Mouse (Mus musculus) neural tube, embryonic 13.5 days (tissue): ENCODE results near the gene Thap7. TPM values are rescaled to one million over a fixed set of nuclear protein-coding genes. Genes with fewer than 3 reads are reported as not detected.
A peak's percentile ranks its signal among the peaks of the same experiment; 100 is the strongest.
"Not testable (repeated sequence)": the region's sequence is repeated elsewhere in the genome, so short reads cannot be mapped to it uniquely, and the experiment has no call there.

Source experiments
- ATAC-seq: fragments of 200-750 bp; cut with Nextera tagmentation; 2 replicates; pipeline ENCODE4 v1.8.0; 2017; ENCODE audit warnings: low read depth, mild to moderate bottlenecking, moderate TSS enrichment, moderate library complexity
- H3K27ac ChIP-seq: fragments of 300-500 bp; sonication (generic); replicated peaks from 2 replicates; pipeline ENCODE4 v1.5.1; 2015; ENCODE audit warnings: moderate library complexity, mild to moderate bottlenecking, inconsistent platforms
- H3K27me3 ChIP-seq: fragments of 300-500 bp; sonication (generic); 2 replicates; pipeline ENCODE4 v1.6.1; 2015; ENCODE audit warnings: mild to moderate bottlenecking, inconsistent platforms
- H3K36me3 ChIP-seq: fragments of 300-500 bp; sonication (generic); 2 replicates; pipeline ENCODE4 v1.6.1; 2015; ENCODE audit warnings: mild to moderate bottlenecking, inconsistent platforms
- H3K4me1 ChIP-seq: fragments of 300-500 bp; sonication (generic); replicated peaks from 2 replicates; pipeline ENCODE4 v1.6.1; 2015; ENCODE audit warnings: inconsistent platforms
- H3K4me2 ChIP-seq: fragments of 300-500 bp; sonication (generic); 2 replicates; pipeline ENCODE4 v1.6.1; 2015; ENCODE audit warnings: inconsistent platforms, mild to moderate bottlenecking, moderate library complexity
- H3K4me3 ChIP-seq: fragments of 300-500 bp; sonication (generic); 2 replicates; pipeline ENCODE4 v1.5.1; 2015; ENCODE audit warnings: mild to moderate bottlenecking, inconsistent platforms
- H3K9ac ChIP-seq: fragments of 300-500 bp; sonication (generic); 2 replicates; pipeline ENCODE4 v1.6.1; 2015; ENCODE audit warnings: moderate library complexity, mild to moderate bottlenecking, inconsistent platforms
- H3K9me3 ChIP-seq: fragments of 300-500 bp; sonication (generic); 2 replicates; pipeline ENCODE4 v1.6.1; 2016; ENCODE audit warnings: inconsistent platforms
- WGBS: fragments of 180-500 bp; shearing (Covaris S2); methylation state at CpG from one replicate; pipeline ENCODE4 v1.1.7; 2015; 5-methylcytosine and 5-hydroxymethylcytosine counted together
- polyA plus RNA-seq: library from polyadenylated mRNA; unstranded; fragments of >200 nt; fragmentation: Nextera tagmentation; extraction: Ambion mirVana; gene quantifications from 2 replicates; pipeline ENCODE4 v1.2.1, GENCODE M21; 2015

The Thap7 gene
- polyA plus RNA-seq, 1 experiment from 2014 or later = 69.9 TPM

DNA sequence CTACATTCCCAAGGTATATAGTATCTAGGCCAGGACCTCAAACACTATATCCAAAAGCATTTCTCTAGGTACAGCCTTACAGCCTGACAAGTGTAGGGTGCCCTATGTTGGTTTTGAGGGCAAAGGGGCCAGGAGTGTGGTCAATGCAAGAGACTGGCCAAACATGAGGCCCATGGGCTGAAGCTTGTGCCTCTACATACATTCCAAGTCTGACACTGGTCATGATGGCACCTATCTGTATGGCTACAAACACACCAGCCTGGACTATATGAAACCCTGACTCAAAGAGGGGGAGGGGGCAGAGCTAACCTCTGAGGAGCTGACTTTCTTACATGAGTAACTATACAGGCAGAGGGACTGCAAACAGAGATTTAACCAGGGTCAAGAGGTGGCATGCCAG, 3.3 kb downstream of the Thap7 start:
- Histone ChIP-seq H3K27me3 (no peaks in the 10 kb centered on the region), H3K4me3 (no peak overlapping the region), H3K9me3 (no peaks in the 10 kb centered on the region), H3K27ac (no peak overlapping the region), H3K36me3 (peaks cover 63% of the 10 kb centered on the region), H3K9ac (no peak overlapping the region), H3K4me1 (peaks cover 27% of the 10 kb centered on the region), H3K4me2 (no peak overlapping the region)
- ATAC-seq = no peak

DNA sequence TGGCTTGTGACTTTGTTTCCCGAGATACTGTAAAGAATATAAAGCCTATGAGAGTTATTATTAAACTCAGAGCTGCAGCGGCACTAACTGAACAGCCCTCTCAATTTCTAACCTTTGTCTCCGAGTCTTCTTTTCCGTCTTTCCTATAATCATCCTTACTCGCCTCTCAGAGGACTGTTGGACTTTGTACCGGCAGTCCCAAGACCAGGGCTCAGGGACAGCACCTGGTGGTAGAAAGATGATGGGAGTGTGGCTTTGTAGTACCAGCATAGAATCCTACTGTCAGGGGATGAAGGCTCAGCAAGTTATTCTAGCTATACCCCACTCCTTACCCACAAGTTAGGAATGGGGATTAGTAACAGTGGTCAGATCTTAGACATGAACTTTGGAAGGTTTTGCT, 4.7 kb downstream of the Thap7 start:
- no peak overlapping the region for H3K9ac ChIP-seq
- H3K36me3 ChIP-seq = peaks cover 77% of the 10 kb centered on the region
- no peak overlapping the region for H3K4me2 ChIP-seq
- WGBS = 91% methylated on average over 6 of the region's 6 CpGs
- no peak overlapping the region for H3K27ac ChIP-seq
- H3K4me1 ChIP-seq = peaks cover 16% of the 10 kb centered on the region
- H3K27me3 ChIP-seq = no peaks in the 10 kb centered on the region
- ATAC-seq = no peak
- H3K4me3 ChIP-seq = no peak overlapping the region
- no peaks in the 10 kb centered on the region for H3K9me3 ChIP-seq

DNA sequence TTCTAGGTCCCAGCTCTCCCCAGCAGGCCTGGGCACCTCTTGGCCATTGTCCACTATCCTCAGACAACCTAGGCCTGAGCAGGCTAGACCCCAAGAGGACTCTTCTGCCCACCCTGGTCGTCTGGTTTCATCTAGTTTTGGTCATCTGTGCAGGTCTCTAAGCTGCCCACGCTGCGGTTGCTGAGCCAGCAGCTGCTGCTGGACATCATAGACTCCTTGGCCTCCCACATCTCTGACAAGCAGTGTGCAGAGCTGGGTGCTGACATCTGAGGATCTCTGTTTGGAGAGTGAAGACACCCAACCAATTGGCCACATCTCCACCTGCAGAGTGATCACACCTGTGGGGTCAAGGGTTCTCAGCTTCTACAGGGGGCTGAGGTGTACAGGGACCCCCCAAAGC, 5.4 kb downstream of the Thap7 start:
- no peak overlapping the region for H3K27ac ChIP-seq
- no peak for ATAC-seq
- no peaks in the 10 kb centered on the region for H3K27me3 ChIP-seq
- no peak overlapping the region for H3K4me2 ChIP-seq
- H3K36me3 ChIP-seq = peaks cover 84% of the 10 kb centered on the region
- 87% methylated on average over 3 of the region's 3 CpGs for WGBS
- no peak overlapping the region for H3K9ac ChIP-seq
- no peak overlapping the region for H3K4me3 ChIP-seq
- peaks cover 16% of the 10 kb centered on the region for H3K4me1 ChIP-seq
- no peaks in the 10 kb centered on the region for H3K9me3 ChIP-seq

DNA sequence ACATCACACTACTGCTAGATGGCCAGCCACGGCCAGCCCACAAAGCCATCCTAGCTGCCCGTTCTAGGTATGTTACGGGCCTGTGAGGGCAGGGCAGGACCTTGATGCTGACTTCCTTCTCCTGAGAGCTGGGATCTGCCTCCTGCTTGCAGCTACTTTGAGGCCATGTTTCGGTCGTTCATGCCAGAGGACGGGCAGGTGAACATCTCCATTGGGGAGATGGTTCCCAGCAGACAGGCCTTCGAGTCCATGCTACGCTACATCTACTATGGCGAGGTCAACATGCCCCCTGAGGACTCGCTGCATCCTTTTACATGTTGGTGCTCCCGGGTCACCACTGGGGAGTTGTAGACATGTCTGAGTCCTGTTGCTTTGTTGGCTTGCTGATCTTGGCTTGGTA, 6.8 kb downstream of the Thap7 start:
- H3K4me2 ChIP-seq = no peak overlapping the region
- H3K27me3 ChIP-seq = no peaks in the 10 kb centered on the region
- no peaks in the 10 kb centered on the region for H3K9me3 ChIP-seq
- ATAC-seq = no peak
- H3K9ac ChIP-seq = no peak overlapping the region
- peaks cover 5% of the 10 kb centered on the region for H3K4me1 ChIP-seq
- peaks cover 98% of the 10 kb centered on the region for H3K36me3 ChIP-seq
- no peak overlapping the region for H3K27ac ChIP-seq
- WGBS = 89% methylated on average over 11 of the region's 11 CpGs
- H3K4me3 ChIP-seq = no peak overlapping the region

DNA sequence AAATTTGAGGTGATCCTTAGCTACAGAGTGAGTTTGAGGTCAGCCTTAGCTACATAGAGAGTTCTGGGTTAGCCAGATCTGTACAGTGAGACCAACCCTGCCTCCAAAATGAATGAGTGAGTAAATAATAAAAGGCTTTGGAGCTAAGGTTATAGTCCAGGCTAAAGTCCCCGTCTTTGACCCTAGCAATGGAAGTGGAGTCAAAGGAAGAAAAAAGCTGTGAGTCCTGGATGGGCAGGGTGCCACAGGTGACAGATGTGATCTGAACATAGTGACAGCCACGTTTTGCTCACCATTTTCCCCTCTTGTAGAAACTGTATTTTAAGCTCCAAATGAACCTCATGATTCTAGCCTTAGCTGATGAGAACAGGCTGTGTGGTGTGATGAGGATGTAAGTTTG, 12.0 kb downstream of the Thap7 start:
- Histone ChIP-seq H3K27me3 (no peaks in the 10 kb centered on the region), H3K9ac (no peak overlapping the region), H3K36me3 (peaks cover 98% of the 10 kb centered on the region), H3K9me3 (no peaks in the 10 kb centered on the region), H3K4me3 (no peak overlapping the region), H3K4me1 (no peaks in the 10 kb centered on the region), H3K27ac (no peak overlapping the region), H3K4me2 (no peak overlapping the region)
- WGBS = 88% methylated on average over 2 of the region's 2 CpGs
- no peak for ATAC-seq

DNA sequence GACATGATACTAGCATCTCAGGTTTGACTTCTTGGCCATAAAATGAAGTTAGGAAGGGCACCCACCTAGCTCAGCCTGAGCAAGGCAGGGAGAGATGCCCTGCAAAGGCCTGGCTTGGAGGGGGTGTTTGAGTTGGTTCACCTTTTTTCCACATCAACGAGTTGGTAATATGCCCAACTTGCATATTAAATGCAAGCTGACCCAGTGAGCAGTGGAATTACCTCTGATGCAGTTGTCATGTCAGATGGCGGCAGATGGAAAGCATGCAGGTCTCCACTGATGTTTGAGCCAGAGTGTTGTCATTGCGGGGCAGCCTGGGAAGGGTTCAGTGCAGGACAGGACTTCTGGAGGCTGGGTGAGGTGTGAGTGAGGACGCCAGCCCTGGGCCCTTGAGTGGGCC, 19.5 kb downstream of the Thap7 start:
- Histone ChIP-seq H3K36me3 (peaks cover 52% of the 10 kb centered on the region), H3K4me2 (no peak overlapping the region), H3K27me3 (no peaks in the 10 kb centered on the region), H3K9ac (no peak overlapping the region), H3K27ac (no peak overlapping the region), H3K4me1 (peaks cover 19% of the 10 kb centered on the region), H3K9me3 (no peaks in the 10 kb centered on the region), H3K4me3 (no peak overlapping the region)
- ATAC-seq = no peak
- WGBS = 96% methylated on average over 4 of the region's 4 CpGs

DNA sequence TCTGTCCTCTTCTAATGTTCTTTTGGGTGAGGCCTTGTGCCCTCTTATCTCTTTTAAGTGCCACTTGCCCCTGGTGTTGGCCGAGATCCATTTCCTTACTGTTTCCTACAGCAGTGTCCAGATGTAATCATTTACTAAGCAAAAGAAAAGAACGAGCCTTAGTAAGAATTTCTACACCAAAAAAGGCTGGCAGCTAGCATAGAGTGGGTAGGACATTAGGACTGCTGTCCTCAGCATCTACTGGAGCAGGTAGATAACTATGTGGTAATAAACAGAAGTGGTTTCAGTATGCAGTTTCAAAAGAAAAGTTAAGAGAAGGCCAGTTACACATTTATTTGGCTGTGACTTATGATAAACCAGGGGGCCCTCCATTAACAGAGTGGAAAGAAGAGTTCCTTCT, 20.2 kb downstream of the Thap7 start:
- Histone ChIP-seq H3K9me3 (no peaks in the 10 kb centered on the region), H3K9ac (0 out of 2 replicates have a peak overlapping the region, but pooled peaks have one; percentile 2), H3K4me3 (no peak overlapping the region), H3K4me1 (peaks cover 19% of the 10 kb centered on the region), H3K27me3 (no peaks in the 10 kb centered on the region), H3K4me2 (0 out of 2 replicates have a peak overlapping the region, but pooled peaks have one; percentile 86), H3K36me3 (peaks cover 44% of the 10 kb centered on the region), H3K27ac (no peak overlapping the region)
- no peak for ATAC-seq
- WGBS = 95% methylated on average over 2 of the region's 2 CpGs

DNA sequence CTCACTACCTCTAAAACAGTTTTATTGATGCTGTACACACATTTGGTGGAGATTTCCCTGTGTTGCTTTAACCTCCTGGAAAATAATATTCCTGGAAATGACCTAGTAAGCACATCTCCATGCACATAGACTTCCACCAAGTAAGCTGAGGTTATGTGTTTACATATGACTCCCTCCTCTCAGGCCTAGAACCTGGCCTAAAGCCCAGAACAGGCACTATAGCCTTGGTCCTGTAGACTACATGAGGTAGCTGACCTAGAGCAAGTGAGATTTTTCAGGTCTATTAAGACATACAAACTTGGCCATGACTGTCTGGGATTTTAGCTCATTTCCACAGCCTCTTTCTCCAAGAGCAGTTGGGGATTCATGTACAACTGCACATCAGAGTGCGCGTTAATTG, 20.8 kb downstream of the Thap7 start:
- Histone ChIP-seq H3K4me3 (peak overlapping the region; percentile 87), H3K9ac (peak overlapping the region; percentile 88), H3K4me1 (peaks cover 19% of the 10 kb centered on the region), H3K27ac (no peak overlapping the region), H3K4me2 (peak overlapping the region; percentile 86), H3K36me3 (peaks cover 39% of the 10 kb centered on the region), H3K9me3 (no peaks in the 10 kb centered on the region), H3K27me3 (no peaks in the 10 kb centered on the region)
- WGBS = 97% methylated on average over 2 of the region's 2 CpGs
- ATAC-seq = no peak

DNA sequence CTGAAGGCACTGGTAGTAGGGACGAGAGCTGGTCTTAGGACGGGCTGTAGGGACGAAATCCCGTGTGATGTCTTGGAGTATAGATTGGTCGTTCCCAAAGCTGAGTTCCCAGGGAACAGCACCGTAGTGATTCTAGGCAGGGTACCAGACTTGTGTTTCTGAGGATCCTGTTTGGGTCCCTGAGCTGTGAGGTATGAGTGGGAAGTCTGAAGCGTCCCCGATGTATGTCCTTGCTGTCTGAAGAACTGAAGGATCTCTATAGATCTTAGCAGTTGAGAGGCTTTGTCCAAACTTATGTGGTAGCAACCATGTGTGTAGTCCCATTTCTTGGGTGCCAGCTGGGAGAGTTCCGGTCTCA, 21.7 kb downstream of the Thap7 start:
- H3K4me1 ChIP-seq = peaks cover 19% of the 10 kb centered on the region
- ATAC-seq = no peak; the same call in none of the 2 replicates
- peak overlapping the region; percentile 90 for H3K27ac ChIP-seq

DNA sequence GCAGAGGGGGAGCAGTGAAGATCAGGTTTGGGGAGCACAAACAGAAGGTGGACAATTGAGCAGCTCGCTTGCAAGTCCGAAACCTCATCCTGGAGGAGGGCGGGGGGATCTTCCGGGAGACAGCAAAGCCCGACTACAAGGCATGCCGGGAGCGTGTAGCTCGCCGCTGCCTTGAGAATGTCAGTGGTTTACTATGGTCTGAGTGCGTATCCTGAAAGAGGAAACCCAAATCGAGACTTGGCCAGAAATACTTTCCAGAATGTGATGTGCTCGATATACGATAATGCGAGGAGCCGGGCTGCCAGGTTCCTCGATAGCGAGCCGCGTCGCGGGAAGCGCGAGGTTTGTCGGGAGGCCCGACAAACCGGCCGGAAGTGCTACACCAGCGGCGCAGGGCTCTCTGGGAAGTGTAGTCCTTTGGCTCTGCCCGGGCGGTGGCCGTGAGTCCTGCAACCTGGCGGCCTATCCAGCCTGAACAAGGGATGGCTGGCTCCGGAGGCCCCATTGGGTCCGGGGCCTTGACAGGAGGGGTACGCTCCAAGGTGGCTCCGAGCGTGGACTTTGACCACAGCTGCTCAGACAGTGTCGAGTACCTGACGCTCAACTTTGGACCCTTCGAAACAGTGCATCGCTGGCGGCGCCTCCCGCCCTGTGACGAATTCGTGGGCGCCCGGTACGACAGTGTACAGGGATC, 22.2 kb downstream of the Thap7 start, which contains the start of gene Lztr1:
Lztr1 (plus strand) TSS at position 143 of the 694 bp plus-strand sequence.
- H3K27me3 ChIP-seq = no peaks in the 10 kb centered on the region
- H3K36me3 ChIP-seq = peaks cover 25% of the 10 kb centered on the region
- H3K4me3 ChIP-seq = peak within 1 kb of the TSS; percentile 87
- H3K9ac ChIP-seq = peak within 1 kb of the TSS; percentile 88
- under 1% methylated on average over 50 of the region's 50 CpGs for WGBS
- ATAC-seq = peak; percentile 98
- peak within 1 kb of the TSS; percentile 86 for H3K4me2 ChIP-seq
- peaks cover 19% of the 10 kb centered on the region for H3K4me1 ChIP-seq
- H3K9me3 ChIP-seq = no peaks in the 10 kb centered on the region
- H3K27ac ChIP-seq = peak within 1 kb of the TSS; percentile 90

More for the DNA sequence above, 21.7 kb downstream of the Thap7 start:
- H3K9me3 ChIP-seq = no peaks in the 10 kb centered on the region
- H3K36me3 ChIP-seq = peaks cover 30% of the 10 kb centered on the region
- no peaks in the 10 kb centered on the region for H3K27me3 ChIP-seq
- peak overlapping the region; percentile 86 for H3K4me2 ChIP-seq
- peak overlapping the region; percentile 88 for H3K9ac ChIP-seq
- H3K4me3 ChIP-seq = peak overlapping the region; percentile 87
- WGBS = 11% methylated on average over 9 of the region's 9 CpGs

DNA sequence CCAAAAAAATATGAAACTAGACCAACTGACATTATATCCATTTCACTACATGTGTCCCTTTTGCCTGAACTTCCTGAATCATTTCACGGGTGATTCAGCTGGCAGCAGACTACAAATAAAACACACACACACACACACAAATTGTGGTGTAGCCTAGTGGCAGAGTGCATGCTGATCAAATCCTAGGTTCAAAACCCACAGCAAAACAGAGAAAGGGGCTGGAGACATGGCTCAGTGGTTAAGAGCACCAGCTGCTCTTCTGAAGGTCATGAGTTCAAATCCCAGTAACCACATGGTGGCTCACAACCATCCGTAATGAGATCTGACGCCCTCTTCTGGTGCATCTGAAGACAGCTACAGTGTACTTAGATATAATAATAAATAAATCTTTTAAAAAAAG, 22.9 kb downstream of the Thap7 start:
- Histone ChIP-seq H3K9ac (peak overlapping the region; percentile 88), H3K4me2 (peak overlapping the region; percentile 86), H3K4me3 (peak overlapping the region; percentile 87), H3K27ac (peak overlapping the region; percentile 90), H3K36me3 (peaks cover 18% of the 10 kb centered on the region), H3K4me1 (peaks cover 19% of the 10 kb centered on the region)
- not testable (repeated sequence) for H3K27me3 ChIP-seq, H3K9me3 ChIP-seq
- ATAC-seq = peak; percentile 4; the same call in 1 of the 2 replicates
- 30% methylated on average over 3 of the region's 3 CpGs for WGBS

DNA sequence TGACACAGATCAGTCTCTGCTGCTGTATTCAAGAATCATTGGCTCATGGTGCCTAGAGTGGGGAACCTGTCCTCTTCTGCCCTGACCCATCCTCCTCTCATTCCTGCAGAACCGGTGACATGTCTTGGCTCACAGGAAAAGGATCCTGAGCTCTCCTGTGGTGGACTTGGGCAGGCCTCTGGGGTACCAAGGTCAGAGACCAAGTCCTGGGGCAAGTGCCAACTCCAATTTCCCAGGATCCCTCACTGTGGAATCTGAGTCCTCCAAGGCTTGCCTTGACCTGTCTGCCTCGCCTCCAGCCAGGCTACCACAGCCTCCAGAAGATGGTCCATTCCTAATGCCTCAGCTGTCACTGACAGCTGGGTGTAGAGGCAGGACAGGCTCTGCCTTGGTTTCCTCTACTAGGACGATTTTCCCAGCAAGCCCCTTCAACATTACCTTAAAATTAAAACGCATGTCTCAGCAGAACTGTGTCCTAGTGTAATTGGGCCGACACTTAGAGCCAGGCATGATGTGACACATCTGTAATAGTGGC, 23.9 kb downstream of the Thap7 start:
- Histone ChIP-seq H3K4me1 (peaks cover 19% of the 10 kb centered on the region), H3K4me3 (no peak overlapping the region), H3K27ac (no peak overlapping the region), H3K27me3 (no peaks in the 10 kb centered on the region), H3K4me2 (no peak overlapping the region), H3K9ac (0 out of 2 replicates have a peak overlapping the region, but pooled peaks have one; percentile 17), H3K9me3 (no peaks in the 10 kb centered on the region), H3K36me3 (peaks cover 9% of the 10 kb centered on the region)
- WGBS = 84% methylated on average over 5 of the region's 5 CpGs
- ATAC-seq = no peak

DNA sequence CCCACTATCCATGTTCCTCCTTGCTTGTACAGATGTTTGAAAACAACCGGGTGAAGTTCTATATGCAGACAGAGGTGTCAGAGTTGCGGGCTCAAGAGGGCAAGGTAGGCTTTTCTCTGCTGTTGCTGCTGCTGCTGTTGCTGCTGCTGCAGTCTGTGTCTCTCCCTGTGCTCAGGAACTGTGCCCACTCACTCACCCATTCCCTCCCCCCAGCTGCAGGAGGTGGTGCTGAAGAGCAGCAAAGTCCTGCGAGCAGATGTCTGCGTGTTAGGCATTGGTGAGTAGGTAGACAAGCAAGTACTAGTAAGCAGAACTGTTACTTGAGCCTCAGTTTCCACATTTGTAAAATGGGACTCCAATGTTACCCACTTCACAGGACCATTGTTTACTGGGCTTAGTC, 28.3 kb downstream of the Thap7 start:
- WGBS = 79% methylated on average over 4 of the region's 4 CpGs
- peaks cover 10% of the 10 kb centered on the region for H3K4me1 ChIP-seq
- H3K4me3 ChIP-seq = no peak overlapping the region
- no peaks in the 10 kb centered on the region for H3K9me3 ChIP-seq
- no peak overlapping the region for H3K9ac ChIP-seq
- H3K27me3 ChIP-seq = no peaks in the 10 kb centered on the region
- no peak overlapping the region for H3K4me2 ChIP-seq
- no peak overlapping the region for H3K27ac ChIP-seq
- no peak for ATAC-seq
- no peaks in the 10 kb centered on the region for H3K36me3 ChIP-seq
